Mouse (Mus musculus): ENCODE data around the gene Nsfl1c.

DNA sequence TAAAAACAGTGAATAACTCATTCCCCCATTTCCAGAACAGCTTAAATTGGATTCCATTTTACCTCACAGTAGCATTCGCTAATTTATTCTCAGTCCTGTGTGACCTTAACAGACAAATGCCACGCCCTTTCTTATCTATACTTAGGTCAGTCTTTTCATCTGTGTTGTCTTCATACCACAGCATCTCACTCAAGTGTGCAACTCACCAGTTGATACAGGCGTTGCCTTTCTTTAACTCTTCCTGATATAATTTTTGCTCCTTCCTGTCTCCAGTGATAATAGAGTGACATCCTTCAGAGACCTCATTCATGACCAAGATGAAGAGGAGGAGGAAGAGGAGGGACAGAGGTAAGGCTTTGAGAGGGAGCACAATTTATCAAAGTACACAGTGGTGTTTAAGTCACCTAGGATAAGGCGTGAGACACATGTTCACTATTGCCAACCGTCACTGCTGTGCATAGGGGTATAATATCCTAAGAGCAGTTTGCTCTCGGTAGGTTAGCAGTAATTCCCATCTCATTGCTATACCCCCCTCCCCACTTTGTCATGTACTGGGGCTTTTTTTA is 6.5 kb downstream of the Nsfl1c start:
- no peak for TF ChIP-seq CTCF (IDR thresholded peaks at IDR 0.05)
- no peak for TF ChIP-seq EP300 (IDR thresholded peaks at IDR 0.05)

Measured in lung, postnatal 0 days (tissue).